Mouse (Mus musculus): ENCODE measurements around the gene Slc4a1. TPM values are rescaled to one million over a fixed set of nuclear protein-coding genes. Genes with fewer than 3 reads are reported as not detected.
A peak's percentile ranks its signal among the peaks of the same experiment; 100 is the strongest.

The Slc4a1 gene
- polyA plus RNA-seq, 1 experiment from 2014 or later, result 10.4 TPM

DNA sequence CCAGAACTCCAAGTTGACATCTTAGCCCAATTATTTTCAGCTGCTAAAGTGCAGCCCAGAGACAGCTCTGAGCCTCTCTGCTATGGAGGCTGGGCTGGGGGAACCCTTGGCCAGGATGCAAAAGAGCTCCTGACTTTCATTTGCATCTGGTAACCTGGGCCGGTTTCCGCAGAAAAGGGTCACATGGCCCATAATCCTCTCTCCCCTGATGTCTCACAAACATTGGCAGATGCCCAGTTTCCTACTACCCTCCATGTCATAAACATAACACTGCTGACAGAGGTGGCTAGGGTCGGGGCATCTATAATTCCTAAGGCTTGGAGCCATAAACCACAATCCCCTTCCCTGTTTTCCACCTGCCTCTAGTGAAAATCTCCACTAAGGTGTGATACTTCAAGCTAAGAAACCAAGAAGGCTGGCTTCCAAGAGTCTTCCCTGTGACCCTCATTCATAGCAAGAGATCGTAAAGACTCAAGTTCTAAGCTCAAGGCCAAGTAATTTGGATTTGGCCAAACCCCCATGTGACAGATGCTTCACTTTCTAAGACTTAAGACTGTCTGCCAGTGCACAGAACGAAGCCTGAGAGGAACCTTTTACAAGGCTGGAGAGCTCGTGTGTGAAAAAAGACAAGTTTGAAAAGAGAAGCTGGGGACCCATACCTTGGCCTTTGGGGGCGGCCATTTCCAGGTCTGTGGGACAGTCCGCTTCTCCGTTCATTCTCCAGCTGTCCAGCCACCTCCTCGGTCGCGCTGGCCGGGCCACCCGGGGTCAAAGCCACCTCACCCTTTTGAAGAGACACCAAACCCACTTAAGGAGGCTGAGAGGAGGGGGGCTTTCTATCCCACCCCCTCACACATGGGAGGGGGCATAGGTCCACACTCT lies 50.1 kb downstream of the Slc4a1 start:
- H3K4me2 ChIP-seq, result peak overlapping the region; percentile 73
- H3K4me1 ChIP-seq, result peaks cover 29% of the 10 kb centered on the region
- WGBS, result 10% methylated on average over 14 of the region's 14 CpGs
- peak overlapping the region; percentile 99 for H3K4me3 ChIP-seq
- peak overlapping the region; percentile 29 for H3K9ac ChIP-seq
- no peaks in the 10 kb centered on the region for H3K27me3 ChIP-seq
- H3K27ac ChIP-seq, result peak overlapping the region; percentile 99
- ATAC-seq (ENCODE audit: insufficient number of reproducible peaks, low FRiP score, low TSS enrichment, low read depth), result no peak
- H3K36me3 ChIP-seq, result peaks cover 43% of the 10 kb centered on the region
- no peaks in the 10 kb centered on the region for H3K9me3 ChIP-seq

DNA sequence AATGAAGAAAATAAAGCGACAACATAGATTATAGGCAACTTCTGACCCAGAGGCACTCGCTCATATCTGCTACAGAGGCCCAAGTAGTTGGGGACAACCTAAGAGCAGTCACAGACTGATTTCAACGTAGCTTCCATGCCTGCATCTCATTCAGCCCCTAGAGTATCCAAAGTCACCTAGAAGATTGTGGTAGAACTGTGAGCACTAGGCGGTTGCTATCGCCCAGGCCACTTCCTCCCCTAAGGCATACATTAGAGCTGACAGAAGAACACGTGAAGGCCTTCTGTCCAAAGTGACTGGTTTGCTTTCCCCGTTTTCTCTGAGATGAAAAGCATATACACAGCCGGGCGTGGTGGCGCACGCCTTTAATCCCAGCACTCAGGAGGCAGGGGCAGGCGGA lies 51.7 kb downstream of the Slc4a1 start:
- Histone ChIP-seq H3K4me3 (no peak overlapping the region), H3K36me3 (peaks cover 59% of the 10 kb centered on the region), H3K27me3 (no peaks in the 10 kb centered on the region), H3K27ac (no peak overlapping the region), H3K4me1 (peaks cover 38% of the 10 kb centered on the region), H3K9me3 (no peaks in the 10 kb centered on the region), H3K9ac (no peak overlapping the region), H3K4me2 (no peak overlapping the region)
- no peak for ATAC-seq (ENCODE audit: insufficient number of reproducible peaks, low FRiP score, low TSS enrichment, low read depth)
- 86% methylated on average over 12 of the region's 12 CpGs for WGBS

DNA sequence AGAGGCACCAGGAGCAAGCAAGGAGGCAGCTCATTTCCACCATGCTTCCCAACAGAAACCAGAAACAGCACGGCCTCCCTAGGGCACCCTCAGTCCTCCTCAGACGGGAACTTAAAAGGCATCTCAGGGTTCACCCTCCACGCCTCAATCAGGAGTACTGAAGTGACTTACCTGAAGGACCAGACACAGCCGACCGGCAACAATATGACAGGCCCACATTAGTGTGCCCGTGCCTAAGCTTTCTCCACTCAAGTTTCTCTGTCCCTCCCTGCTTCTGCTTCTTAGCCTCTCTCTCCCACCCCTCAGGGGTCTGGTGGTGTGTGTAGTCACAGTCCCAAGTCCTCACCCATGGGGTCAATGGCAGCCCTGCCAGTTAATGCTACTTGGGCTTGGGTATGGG lies 53.4 kb downstream of the Slc4a1 start:
- peaks cover 66% of the 10 kb centered on the region for H3K36me3 ChIP-seq
- H3K27ac ChIP-seq, result no peak overlapping the region; the same call in 1 of the 2 replicates
- no peak overlapping the region for H3K4me3 ChIP-seq
- ATAC-seq (ENCODE audit: insufficient number of reproducible peaks, low FRiP score, low TSS enrichment, low read depth), result no peak
- H3K9ac ChIP-seq, result no peak overlapping the region
- H3K9me3 ChIP-seq, result no peaks in the 10 kb centered on the region
- H3K4me2 ChIP-seq, result no peak overlapping the region
- 86% methylated on average over 6 of the region's 6 CpGs for WGBS
- no peaks in the 10 kb centered on the region for H3K27me3 ChIP-seq
- H3K4me1 ChIP-seq, result peaks cover 45% of the 10 kb centered on the region

DNA sequence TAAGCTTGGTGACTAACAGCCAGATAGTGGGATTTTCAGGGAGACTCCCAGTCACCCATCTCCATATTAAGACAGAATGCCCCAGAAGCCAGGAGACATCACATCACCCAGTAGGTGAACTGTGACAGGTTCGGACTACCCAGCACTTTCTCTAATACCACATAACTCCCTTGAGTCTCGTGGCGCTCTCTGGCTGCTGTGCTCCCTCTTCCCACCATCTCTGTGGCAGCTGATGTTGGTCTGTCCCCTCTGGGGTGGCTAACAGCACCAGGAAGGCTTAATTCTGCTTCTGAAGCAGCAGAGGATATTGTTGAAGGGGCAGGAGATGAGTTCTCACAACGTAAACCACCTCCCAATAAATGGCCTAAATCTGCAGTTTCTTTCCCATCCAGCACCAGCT lies 54.0 kb downstream of the Slc4a1 start:
- Histone ChIP-seq H3K27me3 (no peaks in the 10 kb centered on the region), H3K4me1 (peaks cover 45% of the 10 kb centered on the region), H3K9me3 (no peaks in the 10 kb centered on the region)

DNA sequence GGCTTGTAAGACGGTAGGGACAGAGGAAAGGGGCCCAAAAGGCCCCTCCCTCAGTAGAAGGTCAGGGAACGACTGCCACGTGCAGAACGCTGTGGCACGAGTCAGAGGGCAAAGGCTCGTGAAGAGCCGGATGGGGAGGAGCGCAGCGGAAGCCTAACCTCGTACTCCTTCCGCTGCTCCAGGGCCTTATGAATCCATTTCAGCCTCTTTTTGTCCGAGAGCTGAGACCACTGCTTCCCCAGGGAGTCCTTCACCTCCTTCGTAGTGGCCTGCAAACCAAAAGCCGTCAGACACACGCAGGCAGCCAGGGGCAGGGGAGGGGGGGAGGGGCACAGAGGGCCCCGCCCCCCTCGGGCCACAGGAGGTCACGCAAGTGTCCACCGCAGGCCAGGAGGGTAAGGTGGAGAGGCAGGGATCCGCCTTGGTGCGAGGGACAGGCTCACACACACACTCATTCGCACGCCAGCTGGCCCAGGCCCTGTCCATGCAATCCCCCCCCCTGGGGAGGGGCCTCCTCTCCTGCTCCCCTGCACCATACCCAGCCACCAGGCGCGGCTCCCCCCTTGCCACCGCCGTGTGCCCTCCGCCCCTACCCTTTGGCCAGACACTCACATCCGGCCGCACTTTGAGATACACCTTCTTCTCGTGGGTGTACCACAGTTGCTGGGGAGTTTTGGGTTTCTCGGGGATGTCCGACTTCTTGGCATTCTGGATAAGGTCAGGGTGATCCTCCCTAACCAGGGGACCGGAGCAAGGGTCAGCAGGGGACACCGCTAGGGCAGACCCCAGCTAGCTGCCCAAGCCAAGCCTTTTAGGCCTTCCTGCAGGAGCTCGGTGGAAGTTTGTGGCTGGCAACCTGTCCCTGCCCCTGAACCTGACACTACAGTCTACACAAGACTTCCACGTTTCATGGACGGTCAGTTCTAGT lies 55.0 kb downstream of the Slc4a1 start:
- peaks cover 82% of the 10 kb centered on the region for H3K36me3 ChIP-seq
- WGBS, result 49% methylated on average over 37 of the region's 38 CpGs
- H3K27ac ChIP-seq, result no peak overlapping the region
- no peaks in the 10 kb centered on the region for H3K9me3 ChIP-seq
- no peak overlapping the region for H3K4me2 ChIP-seq
- no peak overlapping the region for H3K4me3 ChIP-seq
- no peak overlapping the region for H3K9ac ChIP-seq
- no peaks in the 10 kb centered on the region for H3K27me3 ChIP-seq
- no peak for ATAC-seq (ENCODE audit: insufficient number of reproducible peaks, low FRiP score, low TSS enrichment, low read depth)
- H3K4me1 ChIP-seq, result peaks cover 40% of the 10 kb centered on the region

More for the DNA sequence above, 54.0 kb downstream of the Slc4a1 start:
- Histone ChIP-seq H3K4me2 (no peak overlapping the region), H3K36me3 (peaks cover 72% of the 10 kb centered on the region), H3K27ac (no peak overlapping the region), H3K4me3 (no peak overlapping the region), H3K9ac (no peak overlapping the region)
- ATAC-seq (ENCODE audit: insufficient number of reproducible peaks, low FRiP score, low TSS enrichment, low read depth), result no peak
- 85% methylated on average over 4 of the region's 4 CpGs for WGBS

DNA sequence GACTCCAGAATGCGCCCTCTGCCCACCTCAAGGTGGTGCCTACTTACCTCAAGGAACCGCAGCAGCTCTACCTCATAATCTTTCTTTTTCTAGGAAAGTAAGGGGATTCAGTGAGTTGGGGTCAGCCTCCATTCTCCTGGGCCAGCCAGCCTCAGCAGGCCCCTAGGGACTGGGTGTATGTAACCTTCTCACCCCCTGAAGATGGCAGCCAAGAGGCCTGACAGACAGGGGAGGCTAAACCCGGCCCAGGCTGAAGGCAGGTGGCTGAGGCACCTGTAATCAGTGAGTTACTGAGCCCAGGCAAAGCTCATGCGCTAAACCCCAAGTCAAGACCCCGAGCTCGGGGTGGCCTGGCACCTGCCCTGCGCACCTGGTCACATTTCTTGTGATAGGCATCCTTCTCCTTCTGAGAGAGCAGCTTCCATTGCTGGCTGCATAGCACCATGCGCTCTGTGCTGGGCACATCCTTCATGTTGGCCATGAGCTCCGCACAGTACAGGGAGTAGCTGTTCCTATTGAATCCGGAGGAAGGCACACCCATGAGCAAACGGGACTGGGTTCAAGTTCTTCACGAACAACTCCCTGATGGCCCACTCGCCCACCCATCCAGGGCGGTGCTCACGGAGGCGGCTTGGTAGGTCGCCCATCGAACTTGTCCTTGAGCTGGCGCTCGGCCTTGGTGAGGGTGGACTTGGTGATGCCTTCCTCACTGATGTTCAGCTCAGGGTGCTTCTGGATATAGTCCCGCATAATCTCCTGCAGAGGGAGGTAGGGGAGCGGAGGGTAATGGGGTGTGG lies 56.0 kb downstream of the Slc4a1 start:
- WGBS, result 86% methylated on average over 22 of the region's 22 CpGs
- Histone ChIP-seq H3K36me3 (peaks cover 83% of the 10 kb centered on the region), H3K4me3 (peak overlapping the region; percentile 41), H3K9ac (0 out of 2 replicates have a peak overlapping the region, but pooled peaks have one; percentile 14), H3K9me3 (no peaks in the 10 kb centered on the region), H3K4me2 (peak overlapping the region; percentile 69), H3K27ac (peak overlapping the region; percentile 79; the same call in 1 of the 2 replicates), H3K27me3 (no peaks in the 10 kb centered on the region), H3K4me1 (peaks cover 30% of the 10 kb centered on the region)
- ATAC-seq (ENCODE audit: insufficient number of reproducible peaks, low FRiP score, low TSS enrichment, low read depth), result no peak

DNA sequence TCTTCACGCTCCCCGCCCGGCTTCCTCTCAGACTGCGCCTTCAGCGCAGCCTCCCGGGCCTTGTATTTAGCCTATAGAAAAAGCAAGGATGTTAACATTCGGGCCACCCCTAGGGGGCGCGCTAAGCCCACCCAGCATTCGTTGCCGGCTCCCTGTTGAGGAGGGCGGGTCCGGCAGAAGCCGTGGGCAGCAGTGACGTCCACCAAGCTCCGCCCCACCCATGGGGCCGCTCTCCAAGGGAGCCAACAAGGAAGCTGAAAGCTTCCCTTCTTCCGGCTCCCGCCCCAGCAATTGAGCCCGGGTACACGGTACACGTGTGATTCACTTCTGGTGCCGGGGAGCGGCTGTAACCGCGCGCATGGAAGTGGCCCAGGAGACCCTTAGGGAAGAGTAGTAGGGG lies 57.0 kb downstream of the Slc4a1 start:
- under 1% methylated on average over 27 of the region's 27 CpGs for WGBS
- H3K36me3 ChIP-seq, result peaks cover 73% of the 10 kb centered on the region
- peak overlapping the region; percentile 41 for H3K4me3 ChIP-seq
- ATAC-seq (ENCODE audit: insufficient number of reproducible peaks, low FRiP score, low TSS enrichment, low read depth), result peak; percentile 88
- 0 out of 2 replicates have a peak overlapping the region, but pooled peaks have one; percentile 23 for H3K9ac ChIP-seq
- peaks cover 29% of the 10 kb centered on the region for H3K4me1 ChIP-seq
- H3K27me3 ChIP-seq, result no peaks in the 10 kb centered on the region
- peak overlapping the region; percentile 69 for H3K4me2 ChIP-seq
- H3K27ac ChIP-seq, result peak overlapping the region; percentile 79
- no peaks in the 10 kb centered on the region for H3K9me3 ChIP-seq

DNA sequence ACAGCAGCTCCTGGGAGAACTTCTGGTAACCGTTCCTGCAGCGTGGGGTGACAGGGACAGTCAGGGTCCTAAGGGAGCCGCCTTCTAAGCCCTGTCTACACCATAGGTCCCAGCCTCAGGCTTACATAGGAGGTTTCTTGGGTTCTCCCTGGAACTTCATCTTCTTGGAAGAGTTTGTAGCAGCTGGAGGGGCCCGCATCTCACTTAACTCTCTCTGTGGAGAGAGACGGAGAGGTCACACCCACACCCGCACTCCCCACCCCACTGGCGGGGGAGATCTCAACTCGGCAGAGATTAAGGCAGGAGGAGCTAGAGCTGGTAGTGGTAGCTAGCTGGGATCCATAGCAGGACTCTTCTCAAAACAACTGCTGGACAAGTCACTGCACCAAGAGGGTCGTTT lies 57.9 kb downstream of the Slc4a1 start:
- Histone ChIP-seq H3K4me2 (no peak overlapping the region), H3K4me1 (peaks cover 29% of the 10 kb centered on the region), H3K27me3 (no peaks in the 10 kb centered on the region), H3K9me3 (no peaks in the 10 kb centered on the region), H3K27ac (no peak overlapping the region), H3K36me3 (peaks cover 64% of the 10 kb centered on the region), H3K4me3 (no peak overlapping the region), H3K9ac (no peak overlapping the region)
- no peak for ATAC-seq (ENCODE audit: insufficient number of reproducible peaks, low FRiP score, low TSS enrichment, low read depth)
- WGBS, result 90% methylated on average over 9 of the region's 9 CpGs

DNA sequence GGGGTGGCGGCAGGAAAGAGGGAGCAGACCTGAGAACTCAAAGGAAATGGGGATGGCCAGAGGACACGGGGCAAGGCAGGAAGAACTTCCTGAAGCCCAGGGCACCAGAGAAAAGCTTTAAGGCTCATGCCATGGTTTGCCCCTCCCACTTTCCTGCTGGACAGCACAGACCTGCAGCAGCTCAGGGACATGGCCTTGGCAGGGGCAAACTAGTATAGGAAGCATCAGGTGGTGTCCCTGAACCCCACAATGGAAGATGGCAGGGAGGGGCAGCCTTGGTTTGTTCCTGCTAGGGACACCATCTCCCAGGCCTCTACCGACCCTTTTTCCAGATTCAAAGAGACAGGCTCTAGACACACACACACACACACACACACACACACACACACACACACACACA lies 60.6 kb downstream of the Slc4a1 start:
- whole genome bisulfite sequencing, result 68% methylated on average over 2 of the region's 3 CpGs
- no peaks in the 10 kb centered on the region for H3K27me3 ChIP-seq
- no peak for ATAC-seq (ENCODE audit: insufficient number of reproducible peaks, low FRiP score, low TSS enrichment, low read depth)
- H3K4me1 ChIP-seq, result peaks cover 17% of the 10 kb centered on the region
- no peak overlapping the region for H3K9ac ChIP-seq
- H3K4me3 ChIP-seq, result no peak overlapping the region
- H3K4me2 ChIP-seq, result no peak overlapping the region
- no peaks in the 10 kb centered on the region for H3K9me3 ChIP-seq
- H3K27ac ChIP-seq, result no peak overlapping the region
- H3K36me3 ChIP-seq, result peaks cover 41% of the 10 kb centered on the region

DNA sequence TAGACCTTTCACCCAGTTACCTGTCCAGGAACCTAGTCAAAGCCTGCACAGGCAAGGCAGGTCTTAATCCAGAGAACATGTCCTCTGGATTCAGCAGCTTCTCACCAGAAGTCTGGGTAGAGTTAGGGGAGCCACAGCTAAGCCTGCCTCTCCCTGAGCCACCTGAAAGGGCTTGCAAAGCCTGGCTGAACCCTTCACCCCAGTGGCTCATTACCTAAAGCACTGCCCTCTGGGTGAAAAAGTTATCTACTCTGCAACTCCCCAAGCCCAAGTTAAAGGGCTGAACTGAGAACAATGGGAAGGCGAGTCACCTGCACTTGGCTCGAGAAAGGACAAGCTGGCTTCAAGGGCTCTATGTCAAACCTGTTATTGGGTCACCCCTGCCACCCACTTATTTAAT lies 61.9 kb downstream of the Slc4a1 start:
- H3K4me1 ChIP-seq, result peaks cover 5% of the 10 kb centered on the region
- H3K9ac ChIP-seq, result no peak overlapping the region
- no peak for ATAC-seq (ENCODE audit: insufficient number of reproducible peaks, low FRiP score, low TSS enrichment, low read depth)
- H3K4me2 ChIP-seq, result no peak overlapping the region
- no peaks in the 10 kb centered on the region for H3K9me3 ChIP-seq
- H3K27ac ChIP-seq, result no peak overlapping the region
- H3K4me3 ChIP-seq, result no peak overlapping the region
- H3K36me3 ChIP-seq, result peaks cover 30% of the 10 kb centered on the region
- H3K27me3 ChIP-seq, result no peaks in the 10 kb centered on the region
- 58% methylated on average over 2 of the region's 2 CpGs for WGBS

DNA sequence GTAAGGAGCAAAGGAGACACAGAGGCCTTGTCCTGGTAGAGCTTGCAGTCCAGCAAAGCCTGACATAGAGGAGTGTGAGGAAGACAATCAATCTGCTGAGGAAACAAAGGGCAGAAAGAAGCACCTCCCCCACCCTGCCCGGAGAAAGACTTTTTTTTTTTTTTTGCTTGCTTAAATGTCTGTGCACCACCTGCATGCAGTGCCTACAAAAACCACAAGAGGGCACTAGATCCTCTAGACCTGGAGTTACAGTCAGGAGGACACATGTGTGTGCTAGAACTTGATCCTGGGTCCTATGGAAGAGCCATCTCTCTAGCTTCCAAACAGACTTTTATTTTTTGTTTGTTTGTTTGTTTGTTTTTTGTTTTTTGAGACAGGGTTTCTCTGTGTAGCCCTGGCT lies 66.2 kb downstream of the Slc4a1 start:
- WGBS, result 11% methylated on average over 1 of the region's 1 CpGs
- no peak overlapping the region for H3K9ac ChIP-seq
- no peaks in the 10 kb centered on the region for H3K27me3 ChIP-seq
- ATAC-seq (ENCODE audit: insufficient number of reproducible peaks, low FRiP score, low TSS enrichment, low read depth), result no peak
- H3K4me3 ChIP-seq, result no peak overlapping the region
- H3K4me1 ChIP-seq, result peaks cover 16% of the 10 kb centered on the region
- no peak overlapping the region for H3K4me2 ChIP-seq
- no peaks in the 10 kb centered on the region for H3K9me3 ChIP-seq
- no peak overlapping the region for H3K27ac ChIP-seq
- no peaks in the 10 kb centered on the region for H3K36me3 ChIP-seq

Data from limb, embryonic 15.5 days (tissue).